Mouse (Mus musculus) ovary, postnatal 14 days (tissue): ENCODE measurements around the gene Aplp2.

Experiments used
- DNase-seq: peaks from one replicate; pipeline ENCODE4 v3.0.0; 2022; ENCODE audit warnings: low spot score

The Aplp2 gene

GRCm38 (mm10) chr9:31211690-31212499, at the start of gene Aplp2:
TSS of gene Aplp2 (minus strand) at chr9:31211815.
- DNase-seq = peak; percentile 98

GRCm38 (mm10) chr9:31260219-31260618, 48.6 kb upstream of the Aplp2 start:
- no peak for DNase-seq

DNA sequence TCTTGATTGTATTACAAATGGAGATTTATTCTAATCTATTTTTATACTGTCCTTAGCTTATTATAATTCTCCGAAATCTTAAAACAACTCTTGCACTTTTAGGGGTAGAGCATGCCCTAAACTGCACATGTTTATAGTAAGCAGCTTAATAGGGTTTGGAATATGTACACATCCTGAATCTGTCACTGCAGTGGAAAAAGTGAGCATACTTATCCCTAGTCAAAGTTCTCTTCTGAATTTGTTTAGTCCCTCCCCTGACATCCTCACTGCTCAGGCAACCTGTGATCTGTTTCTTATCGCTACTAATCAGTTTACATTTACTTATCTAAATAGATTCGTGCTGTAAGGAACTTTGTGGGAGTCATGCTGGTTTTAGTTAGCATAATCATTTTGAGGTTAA, 46.6 kb upstream of the Aplp2 start:
- no peak for DNase-seq

GRCm38 (mm10) chr9:31255953-31256352, 44.3 kb upstream of the Aplp2 start:
- DNase-seq = no peak

GRCm38 (mm10) chr9:31254697-31255004, 43.0 kb upstream of the Aplp2 start:
- no peak for DNase-seq

DNA sequence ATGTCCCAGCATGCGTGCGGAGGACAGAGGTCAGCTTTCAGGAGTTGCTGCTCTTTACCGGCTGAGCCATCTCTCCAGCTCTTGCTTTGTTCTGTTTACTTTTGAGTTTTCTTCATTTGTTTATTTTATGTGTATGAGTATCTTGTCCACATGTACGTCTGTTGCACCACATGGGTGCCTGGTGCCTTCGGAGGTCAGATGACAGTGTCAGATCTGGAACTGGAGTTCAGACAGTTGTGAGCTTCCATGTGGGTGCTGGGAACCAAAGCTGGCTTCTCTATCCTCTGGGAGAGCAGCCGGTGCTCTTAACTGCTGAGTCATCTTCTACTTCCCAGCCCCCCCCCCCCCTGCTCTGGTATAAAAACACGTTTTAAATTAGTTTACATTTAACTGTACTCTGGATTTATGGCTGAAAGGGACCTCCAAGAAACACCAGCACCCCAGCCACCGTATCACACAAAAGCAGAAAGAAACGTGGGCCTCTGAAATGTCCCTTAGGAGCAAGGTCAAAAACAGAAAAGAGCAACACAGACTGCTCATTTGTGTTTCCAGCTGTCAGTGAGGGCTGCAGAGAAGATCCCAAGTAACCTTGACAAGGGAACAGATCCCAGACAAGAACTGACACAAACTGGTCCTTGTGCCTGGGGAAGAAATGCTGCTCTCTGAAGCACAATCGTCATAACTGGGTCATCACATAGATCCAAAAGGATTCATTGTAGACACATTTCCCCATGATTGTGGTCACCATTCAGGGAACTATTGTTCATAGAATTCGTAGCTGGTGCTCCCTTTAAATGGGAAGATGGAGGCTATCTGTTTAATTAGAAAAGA, 42.5 kb upstream of the Aplp2 start:
- DNase-seq = no peak

DNA sequence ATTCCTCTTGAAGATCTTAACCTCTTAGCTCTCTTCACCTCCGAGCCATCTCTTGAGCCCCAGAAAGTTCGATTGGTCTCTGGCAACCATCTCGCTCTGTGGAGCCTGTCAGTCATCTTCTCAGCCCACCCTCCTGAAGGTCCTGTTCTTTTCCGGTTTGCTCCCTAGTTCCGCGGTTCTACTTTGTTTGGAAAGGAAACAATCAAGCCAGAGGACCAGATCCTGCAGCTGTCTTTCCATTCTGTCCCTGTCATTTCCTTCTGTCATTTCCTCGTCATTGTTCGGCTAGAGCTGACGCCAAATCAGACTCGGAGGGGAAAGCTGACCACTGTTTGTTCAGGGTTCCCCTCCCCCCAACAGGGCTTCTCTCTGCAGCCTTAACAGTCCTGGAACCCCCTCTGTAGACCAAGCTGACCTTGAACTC, 41.7 kb upstream of the Aplp2 start:
- DNase-seq = no peak

DNA sequence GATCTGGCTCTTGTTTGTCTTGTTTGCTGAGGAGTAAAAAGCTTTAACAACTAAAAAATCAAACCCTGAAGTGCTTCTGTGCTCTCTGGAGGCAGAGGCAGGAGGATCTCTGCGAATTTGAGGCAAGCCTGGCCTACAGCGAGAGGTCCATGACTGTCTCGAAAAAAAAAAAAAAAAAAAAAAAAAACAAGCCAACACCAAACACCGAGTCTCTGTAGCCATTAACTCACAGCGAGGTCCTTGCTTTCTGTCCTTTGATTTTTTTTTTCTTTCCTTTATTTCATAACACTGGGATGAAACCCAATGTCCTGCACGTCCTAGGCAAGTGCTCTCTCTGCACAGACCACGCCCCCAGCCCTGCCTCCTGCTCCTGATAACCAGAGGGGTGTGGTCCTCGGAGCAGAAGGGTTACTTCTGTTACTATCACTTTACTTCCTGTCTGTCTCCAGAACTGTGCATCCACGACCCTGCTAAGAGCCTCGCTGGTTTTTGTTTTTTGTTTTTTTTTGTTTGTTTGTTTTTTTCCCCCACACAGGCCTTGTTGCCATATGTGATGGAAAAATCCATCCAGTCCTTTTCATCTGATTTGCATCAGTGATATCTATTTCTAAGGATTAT, 40.7 kb upstream of the Aplp2 start:
- DNase-seq = no peak

- no peak for DNase-seq
Observed at GRCm38 (mm10) chr9:31247447-31248220, 36.0 kb upstream of the Aplp2 start.

DNA sequence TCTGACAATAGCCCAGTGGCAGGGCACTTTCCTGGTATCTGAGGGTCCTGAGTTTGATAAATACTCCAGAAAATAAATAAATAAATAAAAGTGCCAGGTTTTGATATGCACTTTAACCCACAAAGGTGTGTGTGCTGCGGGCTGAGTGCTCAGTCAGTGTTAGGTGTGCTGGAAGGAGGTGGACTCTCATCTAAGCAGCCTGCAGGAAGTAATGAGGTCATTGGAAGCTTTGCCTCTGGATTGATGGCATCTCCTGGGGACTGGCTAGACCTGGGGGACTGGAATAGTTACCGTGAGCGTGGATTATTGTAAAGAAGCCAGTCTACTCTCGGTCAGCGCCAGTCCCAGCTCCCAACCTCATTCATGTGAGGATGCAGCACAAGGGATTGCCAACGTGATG, 34.8 kb upstream of the Aplp2 start:
- DNase-seq = no peak

- DNase-seq = no peak
Observed at GRCm38 (mm10) chr9:31245006-31245405, 33.4 kb upstream of the Aplp2 start.

DNA sequence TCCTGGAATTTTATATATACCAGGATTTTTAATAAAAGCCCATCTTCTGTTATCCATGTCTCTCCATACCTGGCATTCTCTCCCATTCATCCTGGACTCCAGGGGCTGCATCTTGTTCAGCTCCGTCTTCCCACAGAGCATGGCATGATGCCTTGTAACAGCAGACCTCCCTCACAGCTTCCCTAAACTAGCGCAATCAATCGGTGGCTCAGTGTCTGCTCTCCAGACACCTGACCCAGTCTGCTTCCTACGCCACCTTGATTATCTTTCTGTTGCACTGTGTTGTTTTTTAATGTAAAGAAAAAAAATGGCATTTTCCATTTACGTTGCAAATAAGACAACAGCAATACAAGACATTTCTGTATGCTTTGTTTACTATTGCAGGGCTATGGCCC, 32.3 kb upstream of the Aplp2 start:
- no peak for DNase-seq

GRCm38 (mm10) chr9:31243306-31243938, 31.8 kb upstream of the Aplp2 start:
- no peak for DNase-seq

DNA sequence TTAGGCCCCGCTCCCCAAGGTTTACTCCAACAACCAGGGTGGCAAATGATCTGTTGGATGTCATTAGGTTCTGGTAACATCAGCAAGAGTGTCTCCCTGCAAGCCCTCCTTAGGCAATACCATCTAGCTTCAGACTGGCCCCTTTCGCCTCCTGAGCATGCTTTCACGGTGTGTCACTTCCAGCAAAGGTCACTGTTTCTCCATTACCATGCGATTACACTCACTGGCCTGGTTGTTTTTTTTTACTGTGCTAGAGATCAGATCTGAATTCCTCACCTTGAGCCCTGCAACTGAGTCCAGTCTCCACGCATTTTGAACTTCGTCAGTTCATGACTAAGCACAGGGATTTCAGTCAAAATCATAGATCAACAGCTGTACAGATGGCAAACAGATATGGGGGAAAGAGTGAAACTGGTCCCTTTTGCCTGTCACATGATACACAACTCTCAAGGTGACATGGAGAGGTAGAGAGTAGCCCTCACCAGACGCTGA, 29.6 kb upstream of the Aplp2 start:
- DNase-seq = no peak

DNA sequence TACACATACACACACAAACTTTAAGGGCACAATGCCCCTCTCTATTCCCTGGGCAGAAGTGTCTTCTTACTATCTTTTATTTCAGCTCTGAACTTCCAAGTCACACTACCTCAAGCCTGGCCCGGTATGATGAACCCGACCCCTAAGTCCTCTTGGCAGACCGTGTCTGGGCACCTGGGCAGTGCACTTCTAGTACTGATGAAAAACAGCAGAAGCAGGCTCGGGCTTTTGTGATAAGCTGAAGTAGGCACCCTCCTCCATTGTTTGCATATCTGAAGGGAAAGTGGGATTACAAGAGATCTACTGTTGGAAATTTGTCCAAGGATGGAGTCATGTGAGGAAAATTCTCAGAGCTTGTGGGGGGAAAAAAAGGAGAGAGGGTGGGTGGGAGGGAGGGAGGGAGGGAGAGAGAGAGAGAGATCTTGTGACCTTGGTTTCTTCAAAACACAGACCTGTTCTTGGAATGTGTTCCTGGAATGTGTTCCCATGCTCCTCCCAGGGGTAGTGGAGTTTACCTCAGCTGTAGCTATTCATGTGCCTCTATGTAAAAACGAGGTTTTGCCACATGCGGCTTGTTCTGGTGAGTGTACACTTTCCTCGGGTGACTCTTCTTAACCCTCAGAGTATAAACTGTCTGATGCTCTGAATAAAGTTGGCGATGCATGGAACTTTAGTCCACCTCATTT, 29.1 kb upstream of the Aplp2 start:
- no peak for DNase-seq

GRCm38 (mm10) chr9:31239551-31239950, 27.9 kb upstream of the Aplp2 start:
- DNase-seq = no peak

- DNase-seq = no peak
Observed at GRCm38 (mm10) chr9:31238526-31238925, 26.9 kb upstream of the Aplp2 start.

DNA sequence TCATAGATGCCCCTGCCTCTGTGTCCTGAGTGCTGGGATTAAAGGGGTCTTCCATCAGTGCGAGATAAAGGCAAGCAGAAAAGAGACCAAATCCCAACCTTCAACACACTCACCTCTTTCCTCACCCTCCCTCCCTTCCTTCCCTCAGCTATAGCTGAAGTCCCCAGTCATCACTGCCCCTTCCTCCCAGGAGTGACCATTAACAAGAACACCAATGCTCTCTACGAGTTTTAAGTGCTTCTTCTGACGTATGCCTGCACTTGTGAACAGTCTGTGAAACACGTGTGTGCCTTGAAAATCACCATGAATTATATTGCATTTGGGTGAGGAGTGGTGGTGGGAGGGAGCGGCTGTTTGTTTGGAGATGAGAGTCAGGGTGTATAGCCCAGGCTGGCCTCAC, 24.5 kb upstream of the Aplp2 start:
- no peak for DNase-seq

DNA sequence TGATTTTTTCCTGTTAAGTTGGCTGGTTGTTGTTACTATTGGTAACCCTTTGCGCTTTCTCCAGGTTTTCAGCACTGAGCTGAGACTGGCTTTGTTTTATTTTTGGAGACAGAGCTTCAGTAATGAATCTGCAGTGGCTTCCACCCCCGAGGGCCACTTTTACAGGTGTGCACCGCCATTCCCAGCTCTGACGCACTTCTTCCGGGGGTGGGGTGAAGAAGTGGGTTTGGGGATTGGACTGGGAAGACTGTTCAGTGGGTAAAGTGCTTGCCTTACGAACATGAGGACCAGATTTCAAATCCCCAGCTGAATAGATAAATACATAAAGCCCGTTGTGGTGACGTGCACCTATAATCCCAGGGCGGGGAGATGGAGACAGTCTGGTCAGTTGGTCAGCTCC, 23.9 kb upstream of the Aplp2 start:
- DNase-seq = no peak

DNA sequence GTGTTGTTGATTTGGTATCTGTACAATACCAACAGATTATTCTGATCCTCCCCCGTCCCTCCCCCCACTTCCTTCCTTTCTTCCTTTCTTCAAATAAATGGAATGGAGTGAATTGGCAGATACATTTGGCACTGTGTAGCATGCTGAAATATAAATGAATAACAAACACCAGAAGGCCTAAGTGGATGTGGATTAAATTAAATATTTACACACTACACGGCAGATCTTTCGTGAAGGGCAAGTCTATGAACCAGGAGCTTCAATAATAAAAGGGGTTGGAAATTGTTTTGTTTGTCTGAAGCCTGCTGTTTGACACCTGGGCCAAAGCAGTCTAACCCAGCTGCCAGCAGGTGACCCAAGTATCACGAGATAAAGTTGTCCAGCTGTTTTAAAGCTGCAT, 23.4 kb upstream of the Aplp2 start:
- DNase-seq = no peak

GRCm38 (mm10) chr9:31226541-31226940, 14.9 kb upstream of the Aplp2 start:
- no peak for DNase-seq
